Mouse (Mus musculus): ENCODE results near the gene Rps8. TPM values are rescaled to one million over a fixed set of nuclear protein-coding genes. Genes with fewer than 3 reads are reported as not detected.

Rps8 gene
- total RNA-seq, 1 experiment from 2014 or later, result 1,886 TPM

DNA sequence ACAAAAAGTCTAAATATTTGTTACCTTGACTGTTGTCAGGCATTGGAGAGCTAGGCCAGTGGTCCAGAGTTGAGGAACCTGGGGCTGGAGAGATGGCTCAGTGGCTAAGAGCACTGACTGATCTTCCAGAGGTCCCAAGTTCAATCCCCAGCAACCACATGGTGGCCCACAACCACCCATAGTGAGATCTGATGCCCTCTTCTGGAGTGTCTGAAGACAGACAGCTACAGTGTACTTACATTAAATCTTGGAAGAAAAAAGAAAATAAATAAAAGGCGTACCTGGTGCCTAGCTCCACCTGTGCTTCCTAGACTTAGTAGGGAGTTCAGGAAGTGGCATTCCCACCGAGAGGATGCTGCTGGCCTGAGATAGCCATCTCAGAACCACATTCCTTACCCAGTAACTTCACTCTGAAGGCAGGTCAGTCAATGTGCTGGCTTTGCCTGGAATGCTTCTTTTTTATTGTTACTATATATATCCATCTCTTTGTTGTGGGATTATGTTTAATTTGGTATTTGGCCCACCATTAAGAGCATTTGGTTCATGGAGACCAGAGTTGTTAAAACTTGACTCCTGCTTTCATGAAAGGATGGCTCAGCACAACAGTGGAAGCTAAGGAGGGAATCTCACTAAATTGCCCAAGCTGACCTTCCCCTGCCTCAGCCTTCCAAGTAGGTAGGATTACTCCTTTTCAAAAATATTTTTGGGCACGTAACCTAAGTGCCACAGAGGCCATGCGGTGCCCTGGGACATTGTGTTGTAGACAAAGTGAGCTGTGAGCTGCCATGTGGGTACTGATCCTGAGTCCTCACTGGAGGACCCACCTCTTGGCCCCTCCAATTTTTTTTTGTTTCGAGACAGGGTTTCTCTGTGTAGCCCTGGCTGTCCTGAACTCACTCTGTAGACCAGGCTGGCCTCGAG is 6.5 kb downstream of the Rps8 start:
- ATAC-seq (replicated peaks; ENCODE audit: low read depth, poor library complexity, severe bottlenecking), result no peak

DNA sequence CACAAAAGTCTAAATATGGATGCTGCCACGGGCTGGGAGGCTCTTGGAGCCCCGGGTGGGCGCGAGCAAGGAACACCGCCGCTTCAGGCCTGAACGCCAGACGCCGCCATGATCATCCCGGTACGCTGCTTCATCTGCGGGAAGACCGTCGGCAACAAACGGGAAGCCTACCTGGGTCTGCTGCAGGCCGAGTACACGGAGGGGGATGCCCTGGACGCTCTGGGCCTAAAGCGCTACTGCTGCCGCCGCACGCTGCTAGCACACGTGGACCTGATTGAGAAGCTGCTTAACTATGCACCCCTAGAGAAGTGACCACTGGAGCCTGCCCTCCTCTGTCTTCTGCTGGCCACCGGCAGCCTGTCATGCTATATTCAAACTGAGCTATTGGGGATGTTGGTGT is 7.2 kb downstream of the Rps8 start:
- ATAC-seq (replicated peaks; ENCODE audit: low read depth, poor library complexity, severe bottlenecking), result no peak

DNA sequence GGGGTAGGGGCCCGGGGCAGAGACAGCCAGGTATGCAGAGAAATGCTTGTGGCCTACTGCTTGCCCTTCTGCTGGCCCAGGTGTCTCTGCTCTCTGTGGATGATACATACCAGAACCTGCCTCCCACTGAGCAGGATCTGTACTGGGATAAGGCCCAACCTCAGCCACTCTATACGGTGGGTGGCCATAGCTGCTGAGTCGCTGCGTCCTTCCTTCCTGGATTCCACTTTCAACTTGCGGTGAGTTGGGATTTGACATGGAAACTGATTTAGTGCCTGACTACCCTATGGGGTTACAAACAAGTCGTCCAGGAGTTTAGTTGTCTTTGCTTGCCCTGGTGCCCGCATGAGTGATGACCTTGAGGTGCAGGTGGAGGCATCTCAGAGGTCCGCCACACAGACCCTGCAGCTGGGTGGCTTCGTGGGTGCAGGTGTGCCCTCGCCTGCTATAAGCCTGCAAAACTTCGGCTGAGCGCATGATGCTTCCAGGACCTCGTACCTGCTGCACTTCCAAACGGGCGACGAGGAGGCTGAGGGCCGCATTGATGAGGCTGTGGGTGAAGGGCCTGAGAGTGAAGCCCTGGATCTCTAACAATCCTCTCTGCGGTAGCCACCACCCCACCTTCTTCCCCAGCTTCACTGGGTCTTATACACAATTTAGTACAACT is 7.9 kb downstream of the Rps8 start:
- no peak for ATAC-seq (replicated peaks; ENCODE audit: low read depth, poor library complexity, severe bottlenecking)

DNA sequence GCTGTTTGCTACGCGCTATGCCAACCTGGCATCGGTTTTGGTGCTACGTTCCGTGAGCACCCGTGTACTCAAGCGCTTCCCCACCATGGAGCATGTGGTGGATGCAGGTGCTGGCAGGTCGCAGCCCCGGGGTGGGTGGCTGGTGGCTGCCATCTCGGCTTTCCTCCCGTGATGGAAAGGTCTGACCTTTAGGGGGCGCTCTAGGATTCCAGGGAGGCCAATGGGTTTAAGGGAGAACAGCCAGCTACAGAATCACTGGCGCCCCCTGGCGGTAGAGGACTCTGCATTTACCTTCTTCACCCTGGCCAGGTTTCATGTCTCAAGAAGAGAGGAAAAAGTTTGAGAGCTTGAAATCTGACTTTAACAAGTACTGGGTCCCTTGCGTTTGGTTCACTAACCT is 9.9 kb downstream of the Rps8 start:
- peak; percentile 75 for ATAC-seq (replicated peaks; ENCODE audit: low read depth, poor library complexity, severe bottlenecking)

DNA sequence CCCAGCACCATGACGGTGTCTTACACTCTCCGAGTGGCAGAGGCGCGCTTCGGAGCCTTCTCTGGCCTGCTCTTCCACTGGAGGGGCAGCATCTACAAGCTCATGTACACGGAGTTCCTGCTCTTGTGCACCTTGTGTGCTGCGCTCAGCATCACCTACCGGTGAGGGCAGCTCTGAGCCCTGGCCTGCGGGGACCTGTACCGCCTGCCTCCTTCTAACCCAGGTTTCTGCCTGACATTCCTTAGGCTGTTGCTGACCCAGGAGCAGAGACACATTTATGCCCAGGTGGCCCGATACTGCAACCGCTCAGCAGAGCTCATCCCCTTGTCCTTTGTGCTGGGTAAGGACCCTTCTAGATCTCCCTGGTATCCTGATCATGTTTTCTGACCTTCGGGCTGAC is 10.8 kb downstream of the Rps8 start:
- ATAC-seq (replicated peaks; ENCODE audit: low read depth, poor library complexity, severe bottlenecking), result no peak

DNA sequence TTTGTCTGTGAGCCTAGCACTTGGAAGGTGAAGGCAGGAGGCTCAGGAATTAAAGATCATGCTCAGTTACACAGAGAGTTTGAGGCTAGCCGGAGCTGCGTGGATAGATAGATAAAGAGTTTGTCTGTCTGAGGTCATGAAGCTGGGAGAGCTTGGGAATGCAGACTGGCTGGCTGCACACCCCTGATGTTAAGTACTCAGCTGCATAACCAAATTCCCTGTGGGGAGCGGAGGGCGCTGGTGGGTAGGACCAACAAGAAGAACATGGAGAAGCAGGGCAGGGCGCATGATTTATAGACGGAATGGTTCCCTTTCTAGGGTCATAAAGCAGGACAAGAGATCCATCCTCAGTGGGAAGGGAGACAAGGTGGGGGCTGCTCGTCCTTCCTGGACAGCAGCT is 13.0 kb downstream of the Rps8 start:
- ATAC-seq (replicated peaks; ENCODE audit: low read depth, poor library complexity, severe bottlenecking), result no peak

DNA sequence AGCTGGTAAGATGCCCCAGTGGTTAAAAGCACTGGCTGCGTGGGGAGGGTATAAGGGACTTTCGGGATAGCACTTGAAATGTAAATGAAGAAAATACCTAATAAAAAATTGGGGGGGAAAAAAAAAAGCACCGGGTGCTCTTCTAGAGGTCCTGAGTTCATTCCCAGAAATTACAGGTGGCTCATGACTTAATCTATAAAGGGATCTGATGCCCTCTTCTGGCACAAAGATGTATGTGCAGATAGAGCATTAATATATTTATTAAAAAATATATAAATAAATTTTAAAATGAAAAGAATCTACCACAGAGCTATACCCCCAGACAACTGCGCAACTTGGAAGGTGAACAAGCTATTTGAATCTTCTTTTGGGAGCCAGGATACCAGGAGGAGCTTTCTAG is 15.4 kb downstream of the Rps8 start:
- no peak for ATAC-seq (replicated peaks; ENCODE audit: low read depth, poor library complexity, severe bottlenecking)

DNA sequence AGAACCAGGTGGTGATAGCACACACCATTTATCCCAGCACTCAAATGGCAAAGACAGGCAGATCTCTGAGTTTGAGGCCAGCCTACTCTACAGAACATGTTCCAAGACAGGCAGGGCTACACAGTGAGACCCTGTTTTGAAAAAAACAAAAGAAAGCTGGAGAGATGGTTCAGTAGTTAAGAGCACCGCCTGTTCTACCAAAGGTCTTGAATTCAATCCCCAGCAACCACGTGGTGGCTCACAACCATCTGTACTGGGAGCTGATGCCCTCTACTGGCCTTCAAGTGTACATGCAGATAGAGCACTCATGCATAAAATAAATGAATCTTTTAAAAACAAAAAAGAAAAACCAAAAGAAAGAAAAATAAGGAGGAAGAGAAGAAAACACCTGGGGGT is 16.8 kb downstream of the Rps8 start:
- ATAC-seq (replicated peaks; ENCODE audit: low read depth, poor library complexity, severe bottlenecking), result peak; percentile 57

DNA sequence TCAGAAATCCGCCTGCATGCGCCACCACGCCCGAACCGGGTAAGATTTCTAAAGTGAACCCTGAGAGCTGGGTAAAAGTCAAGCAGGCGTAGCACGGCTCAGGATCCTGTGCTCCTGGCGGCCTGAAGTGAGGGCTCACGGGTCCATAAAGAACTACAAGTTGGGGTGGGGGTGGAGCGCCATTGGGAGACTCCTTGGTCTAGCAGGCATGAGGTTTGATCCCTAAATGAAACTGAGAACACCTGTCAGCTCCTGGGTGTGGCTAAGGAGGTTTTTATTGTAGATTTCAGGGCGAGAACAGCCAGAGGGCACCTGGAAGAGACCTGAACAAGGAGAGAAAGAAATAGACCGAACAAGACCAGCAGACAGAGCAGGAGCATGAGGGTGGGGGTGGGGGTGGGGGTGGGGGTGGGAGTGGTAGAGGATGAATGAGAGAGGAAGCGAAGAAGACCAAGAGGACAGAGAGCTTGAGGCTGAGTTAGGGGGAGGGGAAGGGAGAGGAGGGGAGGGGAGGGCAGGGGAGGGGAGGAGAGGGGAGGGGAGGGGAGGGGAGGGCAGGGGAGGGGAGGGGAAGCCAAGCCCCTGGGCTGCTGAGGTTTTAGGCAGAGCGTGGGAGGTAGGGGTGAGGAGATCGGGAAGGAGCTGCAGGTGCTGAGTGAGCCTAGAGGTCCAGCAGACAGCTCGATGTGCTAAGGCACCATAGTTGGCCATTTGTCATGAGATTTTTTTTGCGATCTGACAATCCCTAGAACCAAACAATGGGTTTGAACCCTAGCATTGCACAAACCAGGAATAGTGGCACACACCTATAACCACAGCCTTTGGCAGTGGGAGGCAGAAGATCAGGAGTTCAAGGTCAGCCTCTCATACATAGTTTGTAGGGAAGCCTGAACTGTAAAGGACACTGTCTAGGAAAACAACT is 17.5 kb downstream of the Rps8 start:
- no peak for ATAC-seq (replicated peaks; ENCODE audit: low read depth, poor library complexity, severe bottlenecking)

DNA sequence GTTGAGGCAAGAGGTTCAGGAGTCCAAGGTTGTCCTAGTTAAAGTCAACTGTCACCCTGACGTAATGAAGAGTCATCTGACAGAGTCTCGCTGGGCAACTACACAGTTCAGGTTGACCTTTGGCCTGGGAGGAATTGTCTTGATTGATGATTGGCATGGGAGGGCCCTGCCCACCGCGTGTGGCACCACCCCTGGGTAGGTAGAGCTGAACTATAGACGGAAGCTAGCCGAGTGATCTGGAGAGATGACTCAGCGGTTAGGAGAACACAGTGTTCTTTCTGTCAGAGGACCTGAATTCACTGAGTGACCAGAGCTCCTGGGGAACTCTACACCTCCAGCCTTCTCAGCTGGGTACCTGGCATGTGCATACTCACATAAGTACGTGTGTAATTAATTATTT is 20.0 kb downstream of the Rps8 start:
- no peak for ATAC-seq (replicated peaks; ENCODE audit: low read depth, poor library complexity, severe bottlenecking)

DNA sequence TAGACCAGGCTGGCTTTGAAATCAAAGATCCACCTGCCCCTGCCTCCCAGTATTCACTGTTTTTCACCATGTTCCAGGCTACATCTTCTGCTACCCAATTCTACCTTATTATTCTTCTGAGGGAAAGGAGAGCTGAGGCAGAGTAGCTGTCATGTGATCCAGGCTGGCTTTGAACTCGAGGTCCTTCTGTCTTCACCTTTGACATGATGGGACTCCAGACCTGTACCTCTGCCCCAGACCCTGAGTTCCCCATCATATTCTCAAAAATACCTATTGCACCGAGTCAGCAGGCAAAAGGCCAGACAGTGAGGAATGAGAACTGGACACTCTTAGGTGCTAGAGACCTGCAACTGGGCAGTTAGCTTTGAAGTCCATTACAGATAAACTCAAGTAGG is 21.4 kb downstream of the Rps8 start:
- no peak for ATAC-seq (replicated peaks; ENCODE audit: low read depth, poor library complexity, severe bottlenecking)

DNA sequence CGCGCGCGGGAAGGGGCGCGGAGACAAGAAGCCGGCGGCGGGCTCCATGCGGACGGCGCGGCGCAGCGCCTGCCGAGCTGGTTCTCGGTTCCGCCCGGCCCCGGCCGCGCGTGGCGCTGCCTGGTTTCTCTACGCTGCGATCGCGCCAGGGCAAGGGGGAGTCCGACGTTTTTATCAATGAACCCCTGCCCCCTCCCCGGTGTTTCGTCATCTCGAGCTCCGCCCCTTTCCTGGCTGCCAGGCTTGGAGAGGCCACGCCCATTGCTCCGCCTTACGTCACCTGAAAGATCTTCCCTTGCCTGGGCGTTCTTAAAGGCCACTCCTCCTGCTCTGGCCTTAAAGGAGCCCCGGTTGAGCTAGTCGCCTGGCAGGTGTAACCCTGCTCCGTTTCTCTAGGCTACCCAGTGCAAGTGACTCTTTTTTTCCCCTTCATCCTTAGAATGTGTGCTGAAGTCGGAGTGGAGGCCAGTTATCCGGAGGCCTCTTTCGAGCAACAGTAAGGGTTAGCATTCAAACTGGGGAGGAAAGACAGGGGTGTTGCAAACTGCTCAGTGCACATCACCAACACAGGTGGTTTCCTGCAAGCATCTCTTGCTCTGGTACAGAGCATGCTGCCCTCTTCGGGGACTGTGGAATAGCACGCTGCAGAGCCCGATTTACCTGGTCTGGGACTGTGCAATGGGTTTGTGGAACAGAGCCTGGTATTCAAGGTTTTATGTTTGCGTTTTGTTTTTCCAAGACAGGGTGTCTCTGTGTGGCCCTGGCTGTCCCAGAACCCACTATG is 22.0 kb downstream of the Rps8 start, which contains the start of gene Plk3:
Gene Plk3 (minus strand): TSS at position 147 of the 784 bp plus-strand sequence.
- peak; percentile 92 for ATAC-seq (replicated peaks; ENCODE audit: low read depth, poor library complexity, severe bottlenecking)

DNA sequence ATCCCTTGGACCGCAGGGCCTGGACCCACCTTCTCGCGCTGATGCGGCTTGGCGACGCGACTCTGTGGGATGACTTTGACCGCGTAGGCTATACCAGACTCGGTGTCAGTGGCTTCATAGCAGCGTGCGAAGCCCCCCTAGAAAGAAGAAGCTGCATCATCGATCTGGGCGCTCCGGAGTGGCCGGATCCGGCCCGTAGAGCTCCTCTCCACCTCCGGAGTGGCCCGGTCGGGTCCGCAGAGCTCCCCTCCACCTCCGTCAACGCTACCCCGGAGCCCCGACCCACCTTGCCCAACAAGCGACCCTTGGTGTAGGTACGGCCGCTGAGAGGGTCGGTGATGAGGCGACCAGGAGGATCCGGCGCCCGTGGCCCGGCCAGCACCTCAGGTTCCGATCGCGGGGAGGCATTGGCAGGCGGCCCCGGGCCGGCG is 22.7 kb downstream of the Rps8 start:
- ATAC-seq (replicated peaks; ENCODE audit: low read depth, poor library complexity, severe bottlenecking), result 0 out of 2 replicates have a peak, but pooled peaks have one; percentile 7

DNA sequence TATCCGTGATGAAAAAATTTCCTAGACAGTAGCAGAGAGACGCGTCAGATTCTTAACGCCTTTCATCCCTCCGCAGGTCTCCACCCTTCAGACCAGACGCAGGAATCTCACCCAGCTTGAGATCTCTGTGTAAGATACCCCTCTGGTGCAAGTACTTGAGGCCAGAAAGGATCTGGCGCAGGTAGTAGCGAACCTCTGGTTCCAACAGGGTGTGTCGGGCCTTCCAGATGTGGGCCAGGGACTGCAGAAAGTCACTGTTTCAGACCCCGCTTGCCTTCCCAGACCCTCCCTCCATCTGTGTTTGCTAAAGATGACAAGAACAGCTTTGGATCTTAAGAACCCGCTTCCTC is 23.3 kb downstream of the Rps8 start:
- no peak for ATAC-seq (replicated peaks; ENCODE audit: low read depth, poor library complexity, severe bottlenecking)

DNA sequence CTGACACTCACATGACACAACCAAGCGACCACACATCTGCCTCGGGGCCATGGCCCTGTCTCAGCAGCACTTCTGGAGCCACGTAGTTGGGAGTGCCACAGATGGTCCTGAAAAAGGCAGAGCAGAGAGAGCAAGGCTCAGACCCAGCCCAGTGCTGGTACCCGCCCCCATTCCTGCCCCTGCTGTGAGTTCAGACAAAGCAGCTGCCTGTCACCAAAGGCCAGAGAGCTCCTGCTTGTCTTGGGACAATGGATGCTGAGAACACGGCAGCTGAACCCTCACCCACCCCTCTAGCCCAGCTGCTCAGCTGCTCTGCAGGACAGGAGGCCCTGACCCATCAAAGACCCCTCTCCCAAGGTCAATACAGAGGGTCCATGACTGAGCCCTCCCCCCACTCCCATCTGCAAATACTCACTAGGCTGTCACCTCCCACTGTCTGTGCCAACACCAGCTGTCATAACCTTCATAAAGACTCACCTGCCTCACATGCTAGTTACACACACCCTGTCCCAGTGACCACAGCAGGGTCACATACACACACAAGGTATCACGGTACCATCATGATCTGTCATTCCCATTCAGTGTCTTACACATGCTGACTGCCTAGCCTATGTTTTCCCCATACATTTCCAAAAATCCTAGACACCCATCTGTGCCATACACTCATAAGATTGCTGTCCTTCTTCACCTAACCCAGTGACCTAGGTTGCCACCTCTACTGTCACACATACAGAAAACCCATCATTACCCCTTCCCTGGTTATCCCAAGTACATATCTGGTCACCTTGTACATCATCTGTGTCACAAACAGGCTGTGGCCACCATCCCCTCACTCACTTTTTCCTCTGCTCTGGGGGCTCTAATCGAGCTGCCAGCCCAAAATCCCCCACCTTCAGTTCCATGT is 23.9 kb downstream of the Rps8 start:
- no peak for ATAC-seq (replicated peaks; ENCODE audit: low read depth, poor library complexity, severe bottlenecking)

DNA sequence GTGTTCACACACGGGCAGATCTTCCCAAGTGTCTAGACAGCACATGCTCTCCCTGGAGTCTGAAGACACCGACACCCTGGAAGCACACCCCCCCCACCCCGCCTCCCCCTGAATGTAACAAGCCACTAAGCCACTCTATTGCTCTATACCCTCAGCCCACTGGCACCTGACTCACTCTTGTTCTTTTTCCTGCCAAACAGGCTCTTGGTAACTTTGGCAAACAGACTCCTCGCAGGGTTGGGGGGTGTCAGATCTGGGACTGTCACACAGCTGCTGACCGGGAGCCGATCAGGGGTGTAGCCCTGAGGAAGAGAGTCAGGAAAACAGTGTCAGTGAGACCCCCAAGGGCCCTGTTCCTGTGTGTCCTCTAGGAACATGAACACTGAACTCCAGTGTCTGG is 24.8 kb downstream of the Rps8 start:
- ATAC-seq (replicated peaks; ENCODE audit: low read depth, poor library complexity, severe bottlenecking), result no peak

DNA sequence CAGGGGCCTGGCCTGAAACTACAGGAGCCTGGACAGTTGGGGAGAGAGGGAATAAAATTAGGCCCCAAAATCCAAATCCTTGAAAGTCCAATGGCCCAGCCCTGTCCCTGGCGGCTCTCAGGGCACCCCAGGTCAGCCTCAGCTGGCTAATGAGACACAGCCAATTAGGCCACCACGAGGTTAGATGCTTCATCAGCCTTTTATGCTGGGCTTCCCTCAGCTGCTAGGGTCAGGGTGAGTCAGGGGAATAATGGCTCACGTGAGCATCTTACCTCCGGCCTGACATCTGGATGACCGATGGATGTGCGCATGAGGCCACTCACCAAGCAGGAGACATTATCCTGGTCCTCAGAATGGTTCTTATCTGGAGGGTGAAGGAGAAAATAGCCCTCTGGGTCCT is 25.3 kb downstream of the Rps8 start:
- ATAC-seq (replicated peaks; ENCODE audit: low read depth, poor library complexity, severe bottlenecking), result no peak

DNA sequence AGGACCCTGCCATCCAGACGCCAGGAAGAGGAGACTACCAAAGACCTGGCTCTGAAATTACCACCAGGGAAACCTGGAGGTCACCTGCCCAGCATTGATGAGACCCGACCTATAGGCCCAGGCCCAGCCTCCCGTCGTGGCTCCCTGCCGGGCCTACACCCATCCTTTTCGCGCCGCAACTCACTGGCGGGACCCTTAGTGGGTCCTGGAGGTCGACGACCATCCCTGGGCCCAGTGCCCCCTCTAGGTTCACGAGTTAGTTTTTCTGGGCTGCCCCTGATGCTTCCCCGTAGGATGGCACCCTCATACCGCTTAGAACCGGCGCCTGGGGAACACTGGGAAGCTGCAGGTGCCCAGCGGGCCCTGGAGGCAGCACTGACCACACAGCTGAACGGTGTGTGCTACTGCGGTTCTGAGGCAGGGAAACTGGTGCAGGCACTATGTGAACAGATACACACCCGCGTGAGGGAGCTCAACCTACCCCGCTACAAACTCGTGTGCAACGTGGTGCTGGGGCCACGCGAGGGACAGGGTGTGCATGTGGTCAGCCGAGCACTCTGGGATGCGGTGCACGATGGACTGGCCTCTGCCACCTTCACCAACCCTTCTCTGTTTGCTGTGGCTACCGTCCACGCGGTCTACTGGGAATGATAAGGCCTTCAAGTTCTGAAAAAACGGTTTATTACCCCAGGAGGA is 27.9 kb downstream of the Rps8 start:
- no peak for ATAC-seq (replicated peaks; ENCODE audit: low read depth, poor library complexity, severe bottlenecking)

All from common myeloid progenitor, adult 5-6 weeks (primary cell).